Mouse (Mus musculus): ENCODE results near the gene Tmem185a. TPM values are rescaled to one million over a fixed set of nuclear protein-coding genes. Genes with fewer than 3 reads are reported as not detected.
"Not testable (repeated sequence)": the region's sequence is repeated elsewhere in the genome, so short reads cannot be mapped to it uniquely, and the experiment has no call there.

Tmem185a gene
- polyA plus RNA-seq, 1 experiment from 2014 or later: 48.7 TPM

- WGBS: 89% methylated on average over 5 of the region's 5 CpGs
Observed at GRCm38 (mm10) chrX:70463621-70464020, 13.4 kb downstream of the Tmem185a start.

GRCm38 (mm10) chrX:70452359-70452758, 24.6 kb downstream of the Tmem185a start:
- not testable (repeated sequence) for H3K27me3 ChIP-seq (ENCODE audit: control insufficient read depth, insufficient read depth, low read length); DNase-seq (ENCODE audit: low spot score); H3K4me2 ChIP-seq (ENCODE audit: low read depth); H3K36me3 ChIP-seq (ENCODE audit: control insufficient read depth, insufficient read depth, low read length); ATAC-seq (ENCODE audit: insufficient read depth, low FRiP score, low TSS enrichment); H3K9me3 ChIP-seq (ENCODE audit: control insufficient read depth, low read length); H3K9ac ChIP-seq (ENCODE audit: low read length); H3K27ac ChIP-seq (ENCODE audit: low read depth, low read length); H3K4me3 ChIP-seq (ENCODE audit: low read depth, low read length); H3K4me1 ChIP-seq (ENCODE audit: control insufficient read depth, insufficient read depth, low read length)
- WGBS: no CpG with 5 or more reads among the region's 1 CpGs

More at GRCm38 (mm10) chrX:70463621-70464020, 13.4 kb downstream of the Tmem185a start:
- Histone ChIP-seq H3K4me1 (ENCODE audit: control insufficient read depth, insufficient read depth, low read length) (no peaks in the 10 kb centered on the region), H3K9me3 (ENCODE audit: control insufficient read depth, low read length) (no peaks in the 10 kb centered on the region), H3K27me3 (ENCODE audit: control insufficient read depth, insufficient read depth, low read length) (no peaks in the 10 kb centered on the region), H3K27ac (ENCODE audit: low read depth, low read length) (no peak overlapping the region), H3K36me3 (ENCODE audit: control insufficient read depth, insufficient read depth, low read length) (no peaks in the 10 kb centered on the region), H3K4me2 (ENCODE audit: low read depth) (no peak overlapping the region), H3K4me3 (ENCODE audit: low read depth, low read length) (no peak overlapping the region), H3K9ac (ENCODE audit: low read length) (no peak overlapping the region)
- DNase-seq (ENCODE audit: low spot score) (no peak), ATAC-seq (ENCODE audit: insufficient read depth, low FRiP score, low TSS enrichment) (no peak)

- DNase-seq (ENCODE audit: low spot score): not testable (repeated sequence)
Observed at GRCm38 (mm10) chrX:70425473-70425872, 51.5 kb downstream of the Tmem185a start.

More at GRCm38 (mm10) chrX:70425473-70425872, 51.5 kb downstream of the Tmem185a start:
- H3K27me3 ChIP-seq (ENCODE audit: control insufficient read depth, insufficient read depth, low read length); H3K4me1 ChIP-seq (ENCODE audit: control insufficient read depth, insufficient read depth, low read length); H3K27ac ChIP-seq (ENCODE audit: low read depth, low read length); H3K4me3 ChIP-seq (ENCODE audit: low read depth, low read length); H3K9me3 ChIP-seq (ENCODE audit: control insufficient read depth, low read length); H3K4me2 ChIP-seq (ENCODE audit: low read depth); H3K9ac ChIP-seq (ENCODE audit: low read length); ATAC-seq (ENCODE audit: insufficient read depth, low FRiP score, low TSS enrichment); H3K36me3 ChIP-seq (ENCODE audit: control insufficient read depth, insufficient read depth, low read length): not testable (repeated sequence)
- 75% methylated on average over 3 of the region's 3 CpGs for WGBS

Other genes with a start within 250 kb of the Tmem185a start
- 4.5 and 4.7 TPM in 2 replicates for gene Ids, start 112.1 kb downstream of the Tmem185a start, polyA plus RNA-seq (2014; fragmentation: Nextera tagmentation; extraction: Ambion mirVana)
- gene 1110012L19Rik, start 91.3 kb downstream of the Tmem185a start, polyA plus RNA-seq (2014; fragmentation: Nextera tagmentation; extraction: Ambion mirVana): 26.1 and 30.0 TPM in 2 replicates